Mouse (Mus musculus) myocyte (in vitro differentiated cells): ENCODE measurements around the gene Saa2.

Source experiments
- CEBPB ChIP-seq: IDR thresholded peaks from 2 replicates; pipeline ENCODE4 v1.6.1; 2011; ENCODE audit warnings: mild to moderate bottlenecking, moderate library complexity; ENCODE audit not compliant: poor library complexity, insufficient read depth, severe bottlenecking
- E2F4 ChIP-seq: IDR thresholded peaks from one replicate; pipeline ENCODE4 v1.6.1; 2011; ENCODE audit warnings: mild to moderate bottlenecking, control low read depth, moderate library complexity; ENCODE audit not compliant: insufficient read depth
- MYOG ChIP-seq, 3 experiments: IDR thresholded peaks; one replicate each; pipeline ENCODE4 v1.6.1; 2011; ENCODE audit warnings: control low read depth in 2 of 3, low read depth in 2 of 3, mild to moderate bottlenecking in 2 of 3; ENCODE audit not compliant: insufficient read length in 2 of 3, control insufficient read depth in 1 of 3, insufficient read depth in 1 of 3
- POLR2A ChIP-seq: IDR thresholded peaks from one replicate; pipeline ENCODE4 v1.6.1; 2011; ENCODE audit warnings: low read depth, mild to moderate bottlenecking, control low read depth, moderate library complexity; ENCODE audit not compliant: insufficient read length
- POLR2AphosphoS2 ChIP-seq: IDR thresholded peaks from one replicate; pipeline ENCODE4 v1.6.1; 2011; ENCODE audit warnings: low read depth, control low read depth; ENCODE audit not compliant: insufficient read length
- REST ChIP-seq: IDR thresholded peaks from one replicate; pipeline ENCODE4 v1.6.1; 2011; ENCODE audit warnings: mild to moderate bottlenecking, control low read depth, moderate library complexity; ENCODE audit not compliant: insufficient read depth, insufficient read length
- TCF12 ChIP-seq: IDR thresholded peaks from one replicate; pipeline ENCODE4 v1.6.1; 2011; ENCODE audit warnings: mild to moderate bottlenecking, control low read depth; ENCODE audit not compliant: poor library complexity, insufficient read depth, severe bottlenecking
- USF1 ChIP-seq: IDR thresholded peaks from one replicate; pipeline ENCODE4 v1.6.1; 2011; ENCODE audit warnings: low read depth, mild to moderate bottlenecking, control low read depth, moderate library complexity

- TF ChIP-seq POLR2A: no peak
- no peak for TF ChIP-seq TCF12
- TF ChIP-seq E2F4: no peak
- TF ChIP-seq REST: no peak
- TF ChIP-seq POLR2AphosphoS2: no peak
- no peak for TF ChIP-seq MYOG (IDR thresholded peaks at IDR 0.05; ENCODE audit: control insufficient read depth in 1 of 3, insufficient read depth in 1 of 3, insufficient read length in 2 of 3, low read depth in 2 of 3)
- TF ChIP-seq CEBPB: no peak
- TF ChIP-seq USF1: peak; percentile 40
These were observed 31.1 kb upstream of the Saa2 start for GRCm38 (mm10) chr7:46720460-46720859.
